Comparison of ENCODE assay signal across 28 mouse cellular contexts in genomic region chr6:137771621-137772250, GRCm38 (mm10). TPM values are rescaled to one million over a fixed set of nuclear protein-coding genes. Genes with fewer than 3 reads are reported as not detected.
A peak's percentile ranks its signal among the peaks of the same experiment; 100 is the strongest.
DNase-seq lines count a peak whose midpoint lies in the region; ATAC-seq lines count a peak whose summit lies in the region.
"Had no signal": no experiment of that assay in that cellular context is flagged by ENCODE, and none has a peak within 500 bp of the region (broad histone marks: within the 10 kb centered on the region; RNA-seq: fewer than 3 reads in every experiment).

No protein-coding gene starts in this region.

- no peak overlapping the region for H3K27ac ChIP-seq in heart, embryonic 10.5 days
- H3K27ac ChIP-seq in kidney, embryonic 15.5 days: no peak overlapping the region
- H3K27ac ChIP-seq: embryonic facial prominence, embryonic 12.5 days; embryonic facial prominence, embryonic 15.5 days; gastrocnemius, adult 2 months; heart, embryonic 15.5 days; hindbrain, embryonic 12.5 days; hindbrain, embryonic 15.5 days had no signal

- no peak overlapping the region for H3K9ac ChIP-seq in kidney, embryonic 15.5 days
- H3K9ac ChIP-seq: embryonic facial prominence, embryonic 12.5 days; embryonic facial prominence, embryonic 15.5 days; forebrain, postnatal 0 days; heart, embryonic 15.5 days; hindbrain, embryonic 12.5 days; hindbrain, embryonic 15.5 days had no signal

- DNase-seq in heart, embryonic 10.5 days (ENCODE audit: low spot score): peak; percentile 61
- DNase-seq in heart, postnatal 36 days: no peak
- no peak for DNase-seq in kidney, postnatal 14 days
- no peak for DNase-seq in adrenal gland, postnatal 25 days
- DNase-seq: adrenal gland, postnatal 10 days; B cell, adult 2 months; cerebellum, adult 11 months; cerebellum, adult 2 months; cerebellum, adult 9-11 months; cerebellum, postnatal 25 days; forebrain, postnatal 0 days; gastrocnemius, adult 2 months; gastrocnemius, postnatal 14 days; heart, adult 18-20 months; heart, postnatal 10 days had no signal

- no peak overlapping the region for H3K4me3 ChIP-seq in heart, embryonic 10.5 days
- H3K4me3 ChIP-seq in kidney, embryonic 15.5 days (replicated peaks): no peak overlapping the region
- H3K4me3 ChIP-seq in megakaryocyte, embryonic 14.5 days (replicated peaks): peak overlapping the region; percentile 23
- H3K4me3 ChIP-seq: embryonic facial prominence, embryonic 12.5 days; embryonic facial prominence, embryonic 15.5 days; gastrocnemius, adult 2 months; heart, embryonic 15.5 days; hindbrain, embryonic 12.5 days; hindbrain, embryonic 15.5 days had no signal

- intact Hi-C loops in heart, postnatal 36 days (cut with DNase I): no loop called here

- no peaks in the 10 kb centered on the region for H3K27me3 ChIP-seq in heart, embryonic 10.5 days (ENCODE audit: insufficient read depth, poor library complexity, severe bottlenecking)
- H3K27me3 ChIP-seq in kidney, embryonic 15.5 days: no peaks in the 10 kb centered on the region
- H3K27me3 ChIP-seq in megakaryocyte, embryonic 14.5 days (replicated peaks): no peaks in the 10 kb centered on the region
- H3K27me3 ChIP-seq: CH12.LX; embryonic facial prominence, embryonic 12.5 days; embryonic facial prominence, embryonic 15.5 days; heart, embryonic 15.5 days; hindbrain, embryonic 12.5 days; hindbrain, embryonic 15.5 days; Patski had no signal

- peaks cover 3% of the 10 kb centered on the region; the same call in 1 of the 2 replicates for H3K4me1 ChIP-seq in heart, embryonic 10.5 days
- no peaks in the 10 kb centered on the region; the same call in 1 of the 2 replicates for H3K4me1 ChIP-seq in kidney, embryonic 15.5 days
- no peaks in the 10 kb centered on the region for H3K4me1 ChIP-seq in megakaryocyte, embryonic 14.5 days
- H3K4me1 ChIP-seq: embryonic facial prominence, embryonic 12.5 days; embryonic facial prominence, embryonic 15.5 days; heart, embryonic 15.5 days; hindbrain, embryonic 12.5 days; hindbrain, embryonic 15.5 days had no signal

- WGBS in heart, embryonic 10.5 days: 57% methylated on average over 3 of the region's 3 CpGs
- 54% methylated on average over 3 of the region's 3 CpGs for WGBS in kidney, embryonic 15.5 days

- no peak overlapping the region for H3K4me2 ChIP-seq in kidney, embryonic 15.5 days
- H3K4me2 ChIP-seq: embryonic facial prominence, embryonic 12.5 days; embryonic facial prominence, embryonic 15.5 days; heart, embryonic 11.5 days; heart, embryonic 15.5 days; hindbrain, embryonic 12.5 days; hindbrain, embryonic 15.5 days had no signal

- 0 out of 2 replicates have a peak, but pooled peaks have one; percentile 52 for ATAC-seq in kidney, embryonic 15.5 days (replicated peaks; ENCODE audit: low FRiP score)
- no peak for ATAC-seq in megakaryocyte, adult 5-6 weeks (ENCODE audit: poor library complexity, severe bottlenecking)
- ATAC-seq: forebrain, embryonic 14.5 days; forebrain, postnatal 0 days; Patski had no signal

- H3K9me3 ChIP-seq in heart, embryonic 10.5 days: no peaks in the 10 kb centered on the region
- H3K9me3 ChIP-seq in kidney, embryonic 15.5 days (replicated peaks): no peaks in the 10 kb centered on the region
- H3K9me3 ChIP-seq in megakaryocyte, embryonic 14.5 days: peaks cover 61% of the 10 kb centered on the region
- H3K9me3 ChIP-seq: embryonic facial prominence, embryonic 12.5 days; embryonic facial prominence, embryonic 15.5 days; G1E; heart, embryonic 15.5 days; hindbrain, embryonic 12.5 days; hindbrain, embryonic 15.5 days had no signal

- no peaks in the 10 kb centered on the region for H3K36me3 ChIP-seq in heart, embryonic 10.5 days
- H3K36me3 ChIP-seq in kidney, embryonic 15.5 days: no peaks in the 10 kb centered on the region
- H3K36me3 ChIP-seq in megakaryocyte, embryonic 14.5 days (replicated peaks; ENCODE audit: low read length): peaks cover 58% of the 10 kb centered on the region
- H3K36me3 ChIP-seq: embryonic facial prominence, embryonic 12.5 days; embryonic facial prominence, embryonic 15.5 days; heart, embryonic 15.5 days; hindbrain, embryonic 12.5 days; hindbrain, embryonic 15.5 days had no signal

RNA-seq across cellular contexts. Expression of gene Dera, which starts 17.4 kb away (rescaled TPM):
- polyA plus RNA-seq in heart, embryonic 10.5 days (2016; fragmentation: Nextera tagmentation; extraction: Ambion mirVana): 76.1 and 79.9 TPM in 2 replicates
- 1 to 10 TPM; 6.1 to 6.2 TPM for total RNA-seq in heart, postnatal 36 days (2021)
- polyA plus RNA-seq in kidney, embryonic 15.5 days (2015; fragmentation: Nextera tagmentation; extraction: Ambion mirVana): 66.3 and 70.0 TPM in 2 replicates
- polyA plus RNA-seq in megakaryocyte, embryonic 14.5 days (2012; ENCODE audit: insufficient read depth, low replicate concordance): 10.2 and 41.1 TPM in 2 replicates
- total RNA-seq in megakaryocyte, adult 5-6 weeks (2015): 43.3 and 45.3 TPM in 2 replicates
- total RNA-seq in megakaryocyte, adult 5-6 weeks (2017): 50.6 and 53.0 TPM in 2 replicates
- total RNA-seq in adrenal gland, postnatal 25 days (2021): 30.0 and 31.3 TPM in 2 replicates

RNA-seq across cellular contexts. Expression of gene Strap, which starts 36.9 kb away (rescaled TPM):
- polyA plus RNA-seq in heart, embryonic 10.5 days (2016; fragmentation: Nextera tagmentation; extraction: Ambion mirVana): 154 and 170 TPM in 2 replicates
- 10 to 100 TPM; 89.3 to 92.3 TPM for total RNA-seq in heart, postnatal 36 days (2021)
- polyA plus RNA-seq in kidney, embryonic 15.5 days (2015; fragmentation: Nextera tagmentation; extraction: Ambion mirVana): 165 and 174 TPM in 2 replicates
- polyA plus RNA-seq in megakaryocyte, embryonic 14.5 days (2012; ENCODE audit: insufficient read depth, low replicate concordance): 13.1 and 27.2 TPM in 2 replicates
- total RNA-seq in megakaryocyte, adult 5-6 weeks (2015): 105 and 110 TPM in 2 replicates
- 90.4 and 90.8 TPM in 2 replicates for total RNA-seq in megakaryocyte, adult 5-6 weeks (2017)
- 107 and 111 TPM in 2 replicates for total RNA-seq in adrenal gland, postnatal 25 days (2021)
